Mouse (Mus musculus) liver, embryonic 14.5 days (tissue): ENCODE data around the gene Srcin1. TPM values are rescaled to one million over a fixed set of nuclear protein-coding genes. Genes with fewer than 3 reads are reported as not detected.

Experiments
- ATAC-seq: fragments of 200-750 bp; cut with Nextera tagmentation; 2 replicates; pipeline ENCODE4 v1.8.0; 2017; ENCODE audit warnings: moderate number of reproducible peaks, mild to moderate bottlenecking, moderate library complexity; ENCODE audit not compliant: insufficient read depth
- DNase-seq, 3 experiments: peaks; one replicate each; pipeline ENCODE4 v3.0.0-alpha.2; 2012 to 2013; ENCODE audit warnings: low read depth in 3 of 3, low spot score in 3 of 3
- H3K27ac ChIP-seq: fragments of 300-500 bp; sonication (generic); 2 replicates; pipeline ENCODE4 v1.5.1; 2014; ENCODE audit warnings: moderate library complexity, mild to moderate bottlenecking, control low read depth, inconsistent platforms
- H3K27me3 ChIP-seq: fragments of 300-500 bp; sonication (generic); 2 replicates; pipeline ENCODE4 v1.6.1; 2014; ENCODE audit warnings: mild to moderate bottlenecking, low read length, moderate library complexity; ENCODE audit not compliant: control insufficient read depth, insufficient read depth
- H3K36me3 ChIP-seq: fragments of 300-500 bp; sonication (generic); replicated peaks from 2 replicates; pipeline ENCODE4 v1.6.1; 2014; ENCODE audit warnings: low read depth; ENCODE audit not compliant: control insufficient read depth, insufficient read depth
- H3K4me1 ChIP-seq, 2 experiments: fragments of 200-500 bp in 1 of 2; fragments of 300-500 bp in 1 of 2; sonication (generic) in 1 of 2; replicated peaks; 2 replicates each; pipeline ENCODE4 v1.6.1; 2012 to 2014; ENCODE audit warnings: antibody characterized with exemption in 1 of 2, inconsistent platforms in 1 of 2, low read length in 1 of 2; ENCODE audit not compliant: control insufficient read depth in 2 of 2, insufficient read depth in 2 of 2
- H3K4me2 ChIP-seq: fragments of 300-500 bp; sonication (generic); 2 replicates; pipeline ENCODE4 v1.6.1; 2014; ENCODE audit warnings: low read depth, mild to moderate bottlenecking, control low read depth, moderate library complexity
- H3K4me3 ChIP-seq, 2 experiments: fragments of 200-500 bp in 1 of 2; fragments of 300-500 bp in 1 of 2; sonication (generic) in 1 of 2; 2 replicates each; pipeline ENCODE4 v1.5.1; 2012 to 2014; ENCODE audit warnings: low read depth in 2 of 2, low read length in 2 of 2, mild to moderate bottlenecking in 2 of 2, control low read depth in 1 of 2, inconsistent platforms in 1 of 2, moderate library complexity in 1 of 2; ENCODE audit not compliant: insufficient read depth in 1 of 2
- H3K9ac ChIP-seq: fragments of 300-500 bp; sonication (generic); replicated peaks from 2 replicates; pipeline ENCODE4 v1.6.1; 2014; ENCODE audit warnings: mild to moderate bottlenecking, control low read depth, moderate library complexity
- H3K9me3 ChIP-seq: fragments of 300-500 bp; sonication (generic); 2 replicates; pipeline ENCODE4 v1.6.1; 2016; ENCODE audit warnings: low read length, mixed read lengths; ENCODE audit not compliant: control insufficient read depth
- CTCF ChIP-seq: IDR thresholded peaks from 2 replicates; pipeline ENCODE4 v1.5.1; 2016; ENCODE audit warnings: antibody characterized with exemption, low read depth, control low read depth
- EP300 ChIP-seq: IDR thresholded peaks from 2 replicates; pipeline ENCODE4 v1.6.1; 2016; ENCODE audit warnings: antibody characterized with exemption, low read depth
- WGBS: fragments of 180-500 bp; shearing (Covaris S2); extraction: QIAGEN DNeasy Blood & Tissue Kit; methylation state at CpG from one replicate; pipeline ENCODE4 v1.1.7; 2014; ENCODE audit not compliant: insufficient replicate concordance; 5-methylcytosine and 5-hydroxymethylcytosine counted together
- polyA plus RNA-seq, 2 experiments: library from polyadenylated mRNA; depleted of rRNA in 1 of 2; stranded (reverse) in 1 of 2; unstranded in 1 of 2; fragments of >200 nt; fragmentation: Nextera tagmentation in 1 of 2; extraction: Ambion mirVana in 1 of 2; gene quantifications; 2 replicates each; pipeline versions ENCODE4 v1.2.1 to v1.2.3; 2012 to 2014

Gene Srcin1
- polyA plus RNA-seq, 2 experiments: 0.04 TPM; not detected in 1

GRCm38 (mm10) chr11:97607056-97607725, 31.2 kb upstream of the Srcin1 start:
- H3K9ac ChIP-seq: no peak overlapping the region
- H3K4me2 ChIP-seq: no peak overlapping the region
- WGBS: 81% methylated on average over 8 of the region's 8 CpGs
- no peaks in the 10 kb centered on the region for H3K36me3 ChIP-seq
- no peaks in the 10 kb centered on the region for H3K4me1 ChIP-seq
- no peaks in the 10 kb centered on the region for H3K9me3 ChIP-seq
- no peak overlapping the region for H3K27ac ChIP-seq
- no peaks in the 10 kb centered on the region; the same call in 1 of the 2 replicates for H3K27me3 ChIP-seq
- ATAC-seq (no peak), DNase-seq (no peak)
- TF ChIP-seq EP300 (no peak), CTCF (no peak)
- no peak overlapping the region for H3K4me3 ChIP-seq

- Histone ChIP-seq H3K4me3 (no peak overlapping the region), H3K9ac (no peak overlapping the region), H3K36me3 (no peaks in the 10 kb centered on the region), H3K27ac (no peak overlapping the region), H3K27me3 (no peaks in the 10 kb centered on the region; the same call in 1 of the 2 replicates), H3K4me1 (no peaks in the 10 kb centered on the region), H3K4me2 (no peak overlapping the region), H3K9me3 (no peaks in the 10 kb centered on the region)
- TF ChIP-seq EP300 (no peak), CTCF (no peak)
- DNase-seq (no peak), ATAC-seq (no peak)
- WGBS: 47% methylated on average over 10 of the region's 10 CpGs
Observed at GRCm38 (mm10) chr11:97603891-97604290, 27.9 kb upstream of the Srcin1 start.

DNA sequence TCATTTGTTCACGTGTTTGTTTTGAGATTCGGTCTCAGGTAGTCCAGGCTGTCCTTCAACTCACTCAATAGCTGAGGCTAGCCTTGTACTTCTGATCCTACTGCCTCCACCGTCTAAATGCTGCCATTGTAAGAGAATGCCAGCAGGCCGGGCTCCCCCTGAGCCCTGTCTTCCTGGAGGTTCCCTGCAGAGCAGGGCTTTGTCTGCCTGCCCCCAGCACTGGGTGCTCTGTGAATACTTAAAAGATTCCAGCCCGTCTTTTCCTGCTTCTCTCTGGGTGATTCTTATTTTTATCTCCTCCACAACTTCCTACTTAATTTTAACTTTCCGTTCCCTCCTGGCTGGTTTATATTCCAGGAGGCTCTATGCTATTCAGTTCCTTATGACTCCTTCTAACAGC, 26.2 kb upstream of the Srcin1 start:
- no peak overlapping the region for H3K27ac ChIP-seq
- TF ChIP-seq EP300 (no peak), CTCF (no peak)
- DNase-seq (no peak), ATAC-seq (no peak)
- WGBS: 27% methylated on average over 6 of the region's 6 CpGs
- H3K36me3 ChIP-seq: no peaks in the 10 kb centered on the region
- no peaks in the 10 kb centered on the region; the same call in 1 of the 2 replicates for H3K27me3 ChIP-seq
- H3K4me3 ChIP-seq: no peak overlapping the region
- no peak overlapping the region for H3K4me2 ChIP-seq
- H3K9ac ChIP-seq: no peak overlapping the region
- H3K9me3 ChIP-seq: no peaks in the 10 kb centered on the region
- no peaks in the 10 kb centered on the region for H3K4me1 ChIP-seq

DNA sequence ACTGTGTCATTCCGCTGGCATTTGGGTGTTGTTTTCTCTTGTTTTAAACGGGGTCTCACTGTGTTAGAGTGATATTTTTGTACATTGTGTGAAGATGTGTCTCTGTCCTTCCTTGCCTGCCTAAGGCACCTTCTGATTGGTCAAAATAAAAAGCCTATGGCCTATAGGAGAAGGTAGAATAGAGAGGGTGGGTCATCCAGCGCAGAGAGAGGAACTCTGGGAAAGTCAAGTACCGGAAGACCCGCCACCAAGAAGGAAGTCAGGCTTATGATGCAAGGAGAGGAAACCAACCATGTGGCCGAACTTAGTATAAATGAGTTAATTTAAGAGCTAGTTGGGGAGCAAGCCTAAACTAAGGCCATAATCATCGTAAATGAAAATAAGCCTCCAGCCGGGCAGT, 23.1 kb upstream of the Srcin1 start:
- H3K4me2 ChIP-seq: no peak overlapping the region
- H3K27me3 ChIP-seq: no peaks in the 10 kb centered on the region; the same call in 1 of the 2 replicates
- ATAC-seq (no peak), DNase-seq (no peak)
- 67% methylated on average over 8 of the region's 8 CpGs for WGBS
- H3K27ac ChIP-seq: no peak overlapping the region
- no peaks in the 10 kb centered on the region for H3K36me3 ChIP-seq
- H3K9me3 ChIP-seq: no peaks in the 10 kb centered on the region
- peak overlapping the region in 1 of 2 experiments; percentile 28; a peak in 1 of 4 replicates for H3K4me3 ChIP-seq
- no peaks in the 10 kb centered on the region for H3K4me1 ChIP-seq
- H3K9ac ChIP-seq: no peak overlapping the region
- no peak for TF ChIP-seq EP300
- no peak for TF ChIP-seq CTCF

DNA sequence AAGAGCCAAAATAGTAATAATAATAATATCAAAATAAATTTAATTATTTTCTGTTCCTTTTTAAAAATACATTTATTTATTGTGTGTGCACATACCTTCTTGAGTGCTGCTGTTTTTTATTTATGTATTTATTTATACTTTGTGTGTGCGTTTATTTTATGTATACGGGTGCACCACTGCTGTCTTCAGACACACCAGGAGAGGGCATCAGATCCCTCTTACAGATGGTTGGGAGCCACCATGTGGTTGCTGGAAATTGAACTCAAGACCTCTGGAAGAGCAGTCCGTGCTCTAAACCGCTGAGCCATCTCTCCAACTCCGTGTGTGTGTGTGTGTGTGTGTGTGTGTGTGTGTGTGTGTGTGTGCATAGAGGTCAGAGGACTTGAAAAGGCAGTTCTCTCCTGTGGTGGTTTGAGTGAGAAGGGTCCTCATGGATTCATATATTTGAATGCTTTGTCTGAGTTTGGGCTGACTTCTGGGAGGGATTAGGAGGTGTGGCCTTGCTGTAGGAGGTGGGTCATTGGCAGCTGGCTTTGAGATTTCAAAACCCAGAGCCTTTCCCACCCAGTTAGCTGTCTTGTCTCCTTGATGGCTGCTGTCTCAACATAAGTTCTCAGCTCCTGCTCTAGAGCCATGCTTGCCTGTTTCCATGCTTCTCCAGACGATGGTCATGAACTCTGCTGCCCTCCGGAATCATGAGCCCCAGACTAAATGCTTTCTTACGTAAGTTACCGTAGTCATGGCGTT, 22.1 kb upstream of the Srcin1 start:
- Histone ChIP-seq H3K9ac (no peak overlapping the region), H3K36me3 (no peaks in the 10 kb centered on the region), H3K4me1 (no peaks in the 10 kb centered on the region), H3K27ac (no peak overlapping the region), H3K27me3 (no peaks in the 10 kb centered on the region), H3K9me3 (no peaks in the 10 kb centered on the region), H3K4me3 (peak overlapping the region in 1 of 2 experiments; percentile 28; a peak in 3 of 4 replicates), H3K4me2 (no peak overlapping the region; the same call in 1 of the 2 replicates)
- TF ChIP-seq CTCF (no peak), EP300 (no peak)
- ATAC-seq: no peak
- WGBS: 66% methylated on average over 10 of the region's 10 CpGs
- no peak for DNase-seq
